Mouse (Mus musculus): ENCODE data around the gene Dguok. TPM values are rescaled to one million over a fixed set of nuclear protein-coding genes. Genes with fewer than 3 reads are reported as not detected.

Gene Dguok
- total RNA-seq, 2 experiments from 2014 or later: 28.3 to 31.8 TPM

DNA sequence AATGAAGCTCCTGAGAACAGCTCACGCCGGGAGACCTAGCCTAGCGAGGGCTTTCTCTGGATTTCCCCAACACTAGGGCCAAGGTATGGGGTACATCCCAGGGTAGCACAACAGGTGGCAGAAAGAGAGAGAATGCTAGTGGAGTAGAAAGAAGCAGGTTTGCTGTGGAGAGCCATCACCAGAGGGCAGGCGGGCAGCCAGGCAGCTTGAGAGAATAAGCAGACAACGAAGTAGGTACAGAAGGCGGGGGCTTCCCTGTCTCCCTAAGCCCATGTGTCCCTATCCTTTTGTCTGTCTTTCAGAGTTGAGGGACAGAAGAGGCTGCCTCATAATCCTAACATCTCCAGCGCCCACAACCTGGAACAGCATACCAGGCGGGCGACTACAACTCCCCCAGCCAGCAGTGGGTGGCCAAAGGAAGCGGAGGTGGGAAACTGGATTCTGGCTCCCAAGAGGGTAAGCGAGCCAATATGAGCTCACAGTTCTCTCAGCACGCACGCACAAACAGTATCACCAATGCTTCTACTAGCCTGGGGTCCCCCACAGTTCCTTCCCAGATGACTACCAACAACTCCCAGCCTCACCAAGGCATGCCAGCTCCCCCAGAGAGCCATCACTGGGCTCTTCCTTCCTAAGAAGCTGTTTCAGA, 67.5 kb downstream of the Dguok start:
- intact Hi-C loops (cut with DNase I): no loop called here
- no peak for DNase-seq

DNA sequence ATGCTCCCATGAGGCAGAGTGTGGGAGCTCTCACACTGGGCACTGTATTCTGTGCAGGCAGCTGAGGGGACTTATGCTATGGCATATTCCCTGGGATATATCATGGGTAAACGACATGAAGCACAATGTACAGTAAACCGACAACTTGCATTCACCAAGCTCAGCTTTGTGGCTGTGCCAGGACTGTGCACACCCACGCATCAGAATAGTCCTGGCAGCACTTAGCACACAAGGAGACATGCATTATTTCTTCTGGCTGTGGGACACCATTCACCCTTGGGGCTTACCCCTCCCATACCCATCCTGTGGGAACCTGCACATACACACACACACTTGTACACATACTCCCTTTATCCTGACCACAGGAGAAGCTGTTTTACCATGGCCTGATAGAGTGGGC, 68.2 kb downstream of the Dguok start:
- DNase-seq: no peak
- intact Hi-C loops (cut with DNase I): no loop called here

DNA sequence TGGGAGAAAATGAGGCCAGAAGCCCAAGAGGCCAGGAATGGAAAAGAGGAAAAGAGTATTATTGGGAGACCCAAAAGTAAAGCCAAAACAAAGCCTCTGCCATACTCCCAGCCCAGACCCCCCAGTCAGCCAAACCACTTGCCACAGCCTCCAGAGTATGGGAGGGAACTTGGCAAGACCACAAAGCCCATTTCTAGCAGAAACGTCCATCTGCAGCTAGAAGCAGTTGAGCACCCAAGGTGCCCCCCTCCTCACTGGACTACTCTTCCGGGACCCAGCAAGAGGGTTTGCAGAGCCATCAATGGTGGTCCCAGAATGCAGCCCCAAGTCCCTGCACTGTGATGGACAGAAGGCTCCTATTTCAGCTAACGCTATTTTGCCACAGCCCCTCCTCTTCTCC, 69.0 kb downstream of the Dguok start:
- intact Hi-C loops (cut with DNase I): no loop called here
- DNase-seq: no peak

DNA sequence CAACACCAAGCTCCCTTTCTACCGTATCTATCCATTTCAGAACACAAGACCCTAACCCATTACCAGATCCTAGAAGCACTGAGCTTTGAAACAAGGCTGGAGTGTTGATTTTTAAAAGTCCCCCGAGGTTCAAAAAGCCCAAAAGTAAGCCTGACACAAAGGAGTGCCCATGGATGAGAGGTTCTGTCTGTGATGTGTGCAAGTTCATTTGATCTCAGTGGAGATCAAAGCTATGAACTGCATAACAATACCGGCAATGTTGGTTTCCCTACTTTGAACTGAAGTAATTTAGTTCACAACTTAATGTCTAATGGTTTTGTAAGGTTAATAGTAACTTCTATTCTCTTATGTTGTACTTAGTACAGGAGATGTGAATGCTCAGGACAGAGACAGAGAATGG, 69.5 kb downstream of the Dguok start:
- intact Hi-C loops (cut with DNase I): no loop called here
- DNase-seq: no peak

DNA sequence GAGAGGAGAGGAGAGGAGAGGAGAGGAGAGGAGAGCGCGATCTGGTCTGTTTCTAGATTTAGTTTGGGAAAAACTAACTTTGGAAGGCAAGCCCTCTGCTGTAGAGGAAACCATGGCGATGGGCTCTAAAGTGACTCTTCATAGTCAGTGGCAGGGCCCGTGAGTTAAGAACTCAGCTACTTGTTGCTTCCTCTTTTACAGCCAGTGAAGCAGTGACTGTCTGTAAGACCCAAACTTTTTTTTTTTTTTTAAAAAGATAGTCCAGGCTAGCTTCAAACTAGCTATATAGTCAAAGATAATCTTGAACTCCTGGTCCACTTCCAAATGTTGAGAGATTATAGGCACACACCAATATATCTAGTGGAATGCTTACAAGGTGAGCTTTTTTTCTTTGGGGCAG, 70.2 kb downstream of the Dguok start:
- no peak for DNase-seq
- intact Hi-C loops (cut with DNase I): no loop called here

DNA sequence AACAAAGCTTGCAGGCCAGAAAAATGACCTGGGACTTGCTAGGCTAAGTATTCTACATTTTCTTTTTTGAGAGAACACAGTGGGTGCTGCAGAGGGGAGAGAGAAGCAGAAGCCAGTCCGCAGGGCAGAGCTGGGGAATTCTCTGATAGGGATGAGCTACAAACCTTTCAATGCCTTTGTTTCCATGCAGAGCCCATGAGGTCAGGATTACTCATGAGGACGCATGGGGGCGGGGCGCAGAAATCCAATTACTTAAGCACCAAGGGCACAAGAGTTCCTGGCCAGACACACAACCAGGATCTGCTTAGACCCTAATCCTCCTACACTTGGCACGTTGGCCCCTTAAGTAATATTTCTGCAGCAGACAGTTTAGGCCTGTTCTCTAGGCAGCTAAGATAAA, 71.6 kb downstream of the Dguok start:
- intact Hi-C loops (cut with DNase I): loop anchor here (2.0 kb wide), 1 partner anchor 16 kb away; no protein-coding TSS in a partner anchor
- DNase-seq: no peak

DNA sequence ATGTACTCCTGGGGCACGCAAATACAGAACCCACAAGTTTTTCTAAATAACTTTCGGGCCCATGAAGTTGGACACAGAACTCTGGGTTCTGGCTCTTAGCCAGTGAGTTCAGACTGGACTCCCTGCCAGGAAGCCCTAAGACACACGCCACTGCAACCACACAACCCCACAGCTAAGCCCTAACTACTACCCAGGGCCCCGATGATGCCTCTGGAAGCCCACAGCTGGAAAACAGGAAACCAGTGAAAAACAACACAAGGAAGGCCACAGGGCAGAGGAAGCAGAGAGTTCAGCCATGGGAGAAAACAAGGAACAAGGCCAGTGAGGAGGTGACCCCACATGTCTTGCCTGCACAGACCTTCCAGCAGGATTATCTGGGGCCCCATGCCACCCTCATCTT, 73.2 kb downstream of the Dguok start:
- intact Hi-C loops (cut with DNase I): no loop called here

DNA sequence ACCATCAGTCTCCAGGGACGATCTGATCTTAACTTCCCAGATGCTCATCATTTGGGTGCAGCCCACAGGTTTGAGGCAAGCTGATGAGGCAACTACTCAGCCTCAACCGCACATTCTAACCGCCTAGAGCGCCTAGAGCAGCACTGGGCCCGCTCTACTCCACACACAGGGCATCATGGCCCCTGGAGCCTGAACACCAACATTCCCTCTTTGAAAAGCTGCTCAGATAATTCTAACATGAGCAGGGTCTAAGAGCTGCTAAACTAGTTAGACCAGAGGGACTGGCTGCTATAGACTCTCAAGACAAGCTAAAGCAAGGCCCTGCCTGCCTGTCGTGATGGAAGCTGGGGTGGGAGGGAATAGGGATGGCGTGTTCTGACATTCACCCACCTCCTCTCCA, 73.8 kb downstream of the Dguok start:
- DNase-seq: no peak
- intact Hi-C loops (cut with DNase I): no loop called here

More for the DNA sequence above, 73.2 kb downstream of the Dguok start:
- no peak for DNase-seq

Other genes with a start within 250 kb of the Dguok start
- 1 to 10 TPM; 4.4 to 5.9 TPM for gene Mthfd2, start 181.1 kb downstream of the Dguok start, total RNA-seq (2021)
- gene Mob1a, start 181.0 kb downstream of the Dguok start, total RNA-seq (2021): 10 to 100 TPM; 29.3 to 30.0 TPM
- gene Bola3, start 157.8 kb downstream of the Dguok start, total RNA-seq (2021): 100 to 1,000 TPM; 297 to 299 TPM
- 10 to 100 TPM; 46.2 to 49.0 TPM for gene Tet3, start 47.9 kb downstream of the Dguok start, total RNA-seq (2021)
- gene Actg2, start 29.3 kb upstream of the Dguok start, total RNA-seq (2021): 1 to 10 TPM; 3.2 to 5.1 TPM
- gene Stambp, start 65.8 kb upstream of the Dguok start, total RNA-seq (2021): 10 to 100 TPM; 13.4 to 13.7 TPM
- gene Clec4f, start 149.2 kb upstream of the Dguok start, total RNA-seq (2021): not detected
- under 1 TPM; 0.37 to 0.76 TPM for gene Cd207, start 170.9 kb upstream of the Dguok start, total RNA-seq (2021)
- not detected for gene Vax2, start 204.3 kb upstream of the Dguok start, total RNA-seq (2021)
- gene Atp6v1b1, start 236.0 kb upstream of the Dguok start, total RNA-seq (2021): under 1 TPM in 1 of 2 experiments, not detected in 1; 0.60 TPM

Data from heart, postnatal 14 days (tissue).